18 mouse cellular contexts compared by ENCODE assay signal in the genomic region with DNA sequence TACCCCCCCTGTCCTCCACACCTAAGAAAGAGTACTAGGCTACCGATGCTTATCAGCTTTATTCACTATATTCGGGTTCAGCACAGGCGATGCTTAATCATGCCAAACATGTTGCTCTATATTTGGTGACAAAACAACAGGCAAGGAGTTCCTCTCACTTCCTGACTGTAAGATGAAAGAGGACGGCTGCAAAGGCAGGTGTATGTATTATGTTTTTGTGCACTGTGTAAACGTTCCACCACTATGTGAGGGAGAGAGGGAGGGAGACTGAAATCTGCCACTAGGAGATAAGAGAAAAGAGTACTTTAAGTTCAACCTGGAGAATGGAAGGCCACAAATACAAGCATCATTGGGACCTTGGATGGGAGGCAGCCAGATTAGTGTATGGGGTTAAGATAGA.
DNase-seq lines count a peak whose midpoint lies in the region; ATAC-seq and TF ChIP-seq lines count a peak whose summit lies in the region.
"Had no signal": no experiment of that assay in that cellular context is flagged by ENCODE, and none has a peak within 500 bp of the region (broad histone marks: within the 10 kb centered on the region; RNA-seq: fewer than 3 reads in every experiment).

No protein-coding gene starts in this region.

- DNase-seq in liver, embryonic 11.5 days (ENCODE audit: low spot score) = no peak
- no peak for DNase-seq in liver
- peak; percentile 50 for DNase-seq in thymus, adult 2 months
- no peak for DNase-seq in adrenal gland, postnatal 36 days
- DNase-seq in left cerebral cortex, adult 2 months (ENCODE audit: extremely low spot score in 1 of 2, low spot score in 2 of 2) = no peak
- DNase-seq in gastrocnemius, postnatal 25 days = no peak
- DNase-seq: adrenal gland, postnatal 10 days; cerebellum, adult 11-12 months; cerebellum, postnatal 36 days; forebrain, postnatal 0 days; kidney, adult 8-10 months; kidney, postnatal 14 days had no signal

- H3K4me3 ChIP-seq in liver, embryonic 11.5 days (ENCODE audit: low read depth, low read length) = no peak overlapping the region
- no peak overlapping the region for H3K4me3 ChIP-seq in liver, embryonic 12.5 days
- no peak overlapping the region for H3K4me3 ChIP-seq in thymus, adult 2 months (ENCODE audit: control insufficient read depth, insufficient read depth, low read length)
- no peak overlapping the region for H3K4me3 ChIP-seq in left cerebral cortex, adult 2 months
- H3K4me3 ChIP-seq: embryonic facial prominence, embryonic 15.5 days; heart, embryonic 12.5 days; midbrain, embryonic 12.5 days; neural tube, embryonic 13.5 days had no signal

- no peak overlapping the region for H3K4me2 ChIP-seq in liver, embryonic 11.5 days
- H3K4me2 ChIP-seq in liver, embryonic 12.5 days = no peak overlapping the region
- H3K4me2 ChIP-seq: embryonic facial prominence, embryonic 15.5 days; heart, embryonic 12.5 days; midbrain, embryonic 12.5 days; neural tube, embryonic 13.5 days had no signal

- TF ChIP-seq CTCF in thymus, adult 2 months (IDR thresholded peaks at IDR 0.05; ENCODE audit: borderline replicate concordance, control insufficient read depth, extremely low read depth, insufficient read depth, low read length, poor library complexity) = no peak
- TF ChIP-seq CTCF in left cerebral cortex, adult 2 months (IDR thresholded peaks at IDR 0.05) = no peak

- TF ChIP-seq POLR2A in thymus, adult 2 months (IDR thresholded peaks at IDR 0.05; ENCODE audit: control insufficient read depth, extremely low read depth, insufficient read depth, low read length, poor library complexity) = no peak

- intact Hi-C loops in left cerebral cortex, adult 2 months (cut with DNase I) = no loop called here

- H3K9ac ChIP-seq in liver, embryonic 11.5 days (ENCODE audit: low read depth, low read length) = no peak overlapping the region
- H3K9ac ChIP-seq in liver, embryonic 12.5 days = no peak overlapping the region
- H3K9ac ChIP-seq: embryonic facial prominence, embryonic 15.5 days; forebrain, postnatal 0 days; heart, embryonic 12.5 days; midbrain, embryonic 12.5 days; neural tube, embryonic 13.5 days had no signal

- 0 out of 2 replicates have a peak, but pooled peaks have one; percentile 21 for ATAC-seq in liver, embryonic 11.5 days (replicated peaks; ENCODE audit: low FRiP score)
- peak; percentile 43 for ATAC-seq in liver, embryonic 12.5 days
- ATAC-seq: forebrain, postnatal 0 days had no signal

- H3K9me3 ChIP-seq in liver, embryonic 11.5 days (ENCODE audit: control insufficient read depth, low read length) = no peaks in the 10 kb centered on the region
- H3K9me3 ChIP-seq in liver, embryonic 12.5 days (replicated peaks) = no peaks in the 10 kb centered on the region
- H3K9me3 ChIP-seq: embryonic facial prominence, embryonic 15.5 days; heart, embryonic 12.5 days; midbrain, embryonic 12.5 days; neural tube, embryonic 13.5 days had no signal

- 61% methylated on average over 5 of the region's 5 CpGs for WGBS in liver, embryonic 11.5 days
- 32% methylated on average over 5 of the region's 5 CpGs for WGBS in liver, embryonic 12.5 days (ENCODE audit: insufficient replicate concordance)
- 8% methylated on average over 5 of the region's 5 CpGs for WGBS in thymus, adult 2 months

- H3K27ac ChIP-seq in liver, embryonic 11.5 days (ENCODE audit: low read depth, low read length) = no peak overlapping the region
- H3K27ac ChIP-seq in liver, embryonic 12.5 days = no peak overlapping the region
- peak overlapping the region; percentile 96 for H3K27ac ChIP-seq in thymus, adult 2 months (ENCODE audit: control insufficient read depth, insufficient read depth, low read length)
- no peak overlapping the region for H3K27ac ChIP-seq in left cerebral cortex, adult 2 months
- H3K27ac ChIP-seq: embryonic facial prominence, embryonic 15.5 days; macrophage; midbrain, embryonic 12.5 days; neural tube, embryonic 13.5 days had no signal

- peaks cover 8% of the 10 kb centered on the region for H3K4me1 ChIP-seq in liver, embryonic 11.5 days (replicated peaks; ENCODE audit: control insufficient read depth, insufficient read depth, low read length)
- peaks cover 21% of the 10 kb centered on the region for H3K4me1 ChIP-seq in liver, embryonic 12.5 days
- H3K4me1 ChIP-seq in thymus, adult 2 months (replicated peaks; ENCODE audit: control insufficient read depth, insufficient read depth, low read length) = peaks cover 62% of the 10 kb centered on the region

- no peaks in the 10 kb centered on the region; the same call in 1 of the 2 replicates for H3K36me3 ChIP-seq in liver, embryonic 11.5 days (ENCODE audit: control insufficient read depth, insufficient read depth, low read length)
- H3K36me3 ChIP-seq in liver, embryonic 12.5 days = peaks cover 9% of the 10 kb centered on the region
- H3K36me3 ChIP-seq in thymus, adult 2 months (ENCODE audit: control insufficient read depth, insufficient read depth, low read length) = 0 out of 2 replicates have a peak, but pooled peaks cover 5% of the 10 kb centered on the region
- H3K36me3 ChIP-seq: neural tube, embryonic 13.5 days had no signal

- no peaks in the 10 kb centered on the region for H3K27me3 ChIP-seq in liver, embryonic 11.5 days (replicated peaks; ENCODE audit: control insufficient read depth, insufficient read depth, low read length)
- H3K27me3 ChIP-seq in liver, embryonic 12.5 days (replicated peaks) = no peaks in the 10 kb centered on the region
- no peaks in the 10 kb centered on the region for H3K27me3 ChIP-seq in thymus, adult 2 months (ENCODE audit: control insufficient read depth, insufficient read depth, low read length)
- H3K27me3 ChIP-seq: embryonic facial prominence, embryonic 15.5 days; heart, embryonic 12.5 days; midbrain, embryonic 12.5 days; neural tube, embryonic 13.5 days had no signal
